ENCODE assay signal across 14 mouse cellular contexts in the genomic region with DNA sequence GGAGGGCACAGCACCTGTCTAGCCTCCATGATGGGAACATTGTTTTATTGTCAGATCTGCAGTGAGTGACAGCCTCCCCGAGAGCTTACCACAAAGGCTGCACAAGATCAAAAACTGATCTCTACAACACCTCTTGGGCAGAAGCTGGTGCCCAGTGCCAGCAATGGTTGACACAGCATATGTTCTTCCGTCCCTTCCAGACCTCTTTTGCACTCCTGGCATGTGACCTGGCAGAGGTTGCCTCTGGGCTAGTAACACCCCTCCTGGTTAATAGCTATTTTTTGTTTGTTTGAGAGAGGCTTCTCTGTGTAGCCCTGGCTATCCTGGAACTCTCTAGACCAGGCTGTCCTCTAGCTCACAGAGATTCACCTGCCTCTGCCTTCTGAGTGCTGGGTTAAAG.
"Had no signal": no experiment of that assay in that cellular context is flagged by ENCODE, and none has a peak within 500 bp of the region (broad histone marks: within the 10 kb centered on the region; RNA-seq: fewer than 3 reads in every experiment).

No protein-coding gene starts in this region.

- ATAC-seq: liver, embryonic 12.5 days; midbrain, embryonic 15.5 days had no signal

- DNase-seq: kidney, postnatal 14 days; kidney, postnatal 4 days; layer of hippocampus, adult 9-11 months; liver; lung, adult 18-20 months; lung, postnatal 10 days; lung, postnatal 4 days; right cerebral cortex, adult 18-20 months; right cerebral cortex, postnatal 14 days; right cerebral cortex, postnatal 4 days; thymus, adult 18-20 months; thymus, postnatal 36 days had no signal
